ENCODE assay signal across 17 mouse cellular contexts in the genomic region with DNA sequence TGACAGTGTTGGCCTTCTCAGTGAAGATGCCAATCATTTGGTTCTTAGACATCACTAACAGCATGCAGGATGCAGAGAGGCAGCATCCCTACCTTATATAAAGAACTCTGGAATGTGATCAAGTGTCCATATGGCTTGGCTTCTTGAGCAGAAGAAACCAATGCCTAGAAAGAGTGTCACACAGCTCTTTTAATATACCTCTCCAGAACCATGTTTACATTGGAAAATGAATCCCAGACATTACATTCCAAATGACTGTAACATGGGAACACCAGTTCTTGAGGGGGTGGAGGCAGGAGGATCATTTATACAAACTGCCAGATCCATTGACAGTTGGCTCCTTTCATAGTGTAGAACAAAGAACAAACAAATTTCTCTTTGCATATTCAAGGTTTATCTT. TPM values are rescaled to one million over a fixed set of nuclear protein-coding genes. Genes with fewer than 3 reads are reported as not detected.
DNase-seq lines count a peak whose midpoint lies in the region; ATAC-seq and TF ChIP-seq lines count a peak whose summit lies in the region.
"Had no signal": no experiment of that assay in that cellular context is flagged by ENCODE, and none has a peak within 500 bp of the region (broad histone marks: within the 10 kb centered on the region; RNA-seq: fewer than 3 reads in every experiment).

No protein-coding gene starts in this region.

- intact Hi-C loops in left cerebral cortex, postnatal 14 days (cut with DNase I), result no loop called here

- H3K4me3 ChIP-seq in forebrain, embryonic 13.5 days, result no peak overlapping the region
- H3K4me3 ChIP-seq in forebrain, embryonic 11.5 days (ENCODE audit: low read depth, low read length), result no peak overlapping the region
- H3K4me3 ChIP-seq in layer of hippocampus, adult 2 months, result no peak overlapping the region
- H3K4me3 ChIP-seq: embryonic facial prominence, embryonic 13.5 days; hindbrain, embryonic 13.5 days; intestine, embryonic 15.5 days; limb, embryonic 15.5 days had no signal

- H3K27ac ChIP-seq in forebrain, embryonic 13.5 days, result no peak overlapping the region
- no peak overlapping the region for H3K27ac ChIP-seq in forebrain, embryonic 11.5 days (ENCODE audit: low read depth, low read length)
- H3K27ac ChIP-seq in layer of hippocampus, adult 2 months, result no peak overlapping the region
- H3K27ac ChIP-seq: embryonic facial prominence, embryonic 13.5 days; hindbrain, embryonic 13.5 days; intestine, embryonic 15.5 days; limb, embryonic 15.5 days had no signal

- H3K4me1 ChIP-seq in forebrain, embryonic 13.5 days, result no peaks in the 10 kb centered on the region
- H3K4me1 ChIP-seq in forebrain, embryonic 11.5 days (replicated peaks; ENCODE audit: control insufficient read depth, insufficient read depth, low read length), result no peaks in the 10 kb centered on the region
- H3K4me1 ChIP-seq: embryonic facial prominence, embryonic 13.5 days; hindbrain, embryonic 13.5 days; intestine, embryonic 15.5 days; limb, embryonic 15.5 days had no signal

- H3K9ac ChIP-seq in forebrain, embryonic 13.5 days, result no peak overlapping the region
- no peak overlapping the region for H3K9ac ChIP-seq in forebrain, embryonic 11.5 days (ENCODE audit: low read length)
- H3K9ac ChIP-seq: embryonic facial prominence, embryonic 13.5 days; hindbrain, embryonic 13.5 days; intestine, embryonic 15.5 days; limb, embryonic 15.5 days had no signal

- H3K4me2 ChIP-seq in forebrain, embryonic 13.5 days, result no peak overlapping the region
- H3K4me2 ChIP-seq in forebrain, embryonic 11.5 days (ENCODE audit: low read depth, low read length, severe bottlenecking), result no peak overlapping the region
- H3K4me2 ChIP-seq: embryonic facial prominence, embryonic 13.5 days; hindbrain, embryonic 13.5 days; intestine, embryonic 15.5 days; limb, embryonic 15.5 days had no signal

- peak; percentile 38; the same call in 1 of the 2 replicates for ATAC-seq in forebrain, embryonic 13.5 days
- no peak for ATAC-seq in forebrain, embryonic 11.5 days (replicated peaks; ENCODE audit: low FRiP score)
- ATAC-seq in CD4-positive, CD25-positive, alpha-beta regulatory T cell, adult 4 months, result no peak
- ATAC-seq: intestine, embryonic 15.5 days; midbrain, embryonic 16.5 days had no signal

- TF ChIP-seq CTCF in layer of hippocampus, adult 2 months (conservative IDR thresholded peaks at IDR 0.05), result no peak

- H3K36me3 ChIP-seq in forebrain, embryonic 13.5 days (ENCODE audit: poor library complexity, severe bottlenecking), result no peaks in the 10 kb centered on the region
- H3K36me3 ChIP-seq in forebrain, embryonic 11.5 days (ENCODE audit: control insufficient read depth, insufficient read depth, low read length), result no peaks in the 10 kb centered on the region
- H3K36me3 ChIP-seq: embryonic facial prominence, embryonic 13.5 days; intestine, embryonic 15.5 days; limb, embryonic 15.5 days had no signal

- H3K27me3 ChIP-seq in forebrain, embryonic 13.5 days, result no peaks in the 10 kb centered on the region
- H3K27me3 ChIP-seq in forebrain, embryonic 11.5 days (ENCODE audit: control insufficient read depth, insufficient read depth, low read length), result no peaks in the 10 kb centered on the region
- H3K27me3 ChIP-seq: embryonic facial prominence, embryonic 13.5 days; hindbrain, embryonic 13.5 days; intestine, embryonic 15.5 days; limb, embryonic 15.5 days had no signal

- no peak for DNase-seq in forebrain, embryonic 11.5 days (ENCODE audit: low spot score)
- peak; percentile 24 to 49 for DNase-seq in layer of hippocampus, adult 2 months (ENCODE audit: low spot score in 2 of 2)
- no peak for DNase-seq in layer of hippocampus, postnatal 36 days
- peak; percentile 30 to 34 for DNase-seq in cerebellum, postnatal 10 days
- DNase-seq in left cerebral cortex, postnatal 14 days (ENCODE audit: low spot score in 2 of 2), result peak; percentile 8 to 53
- DNase-seq in kidney, postnatal 10 days, result no peak
- DNase-seq: adrenal gland, postnatal 10 days; gastrocnemius, postnatal 25 days; heart, postnatal 10 days; lung, postnatal 14 days had no signal

- no peaks in the 10 kb centered on the region for H3K9me3 ChIP-seq in forebrain, embryonic 13.5 days (replicated peaks)
- H3K9me3 ChIP-seq in forebrain, embryonic 11.5 days (ENCODE audit: control insufficient read depth, low read length), result no peaks in the 10 kb centered on the region
- H3K9me3 ChIP-seq: embryonic facial prominence, embryonic 13.5 days; hindbrain, embryonic 13.5 days; intestine, embryonic 15.5 days; limb, embryonic 15.5 days had no signal

RNA-seq across cellular contexts. Expression of gene Gtf3c3, which starts 29.9 kb away (rescaled TPM):
- 22.7 and 26.5 TPM in 2 replicates for polyA plus RNA-seq in forebrain, embryonic 13.5 days (2015; fragmentation: Nextera tagmentation; extraction: Ambion mirVana)
- 35.9 and 37.5 TPM in 2 replicates for polyA plus RNA-seq in forebrain, embryonic 11.5 days (2014; fragmentation: Nextera tagmentation; extraction: Ambion mirVana)
- 10 to 100 TPM; 31.4 to 34.1 TPM for total RNA-seq in layer of hippocampus, adult 2 months (2021)
- 10 to 100 TPM; 26.3 to 27.9 TPM for total RNA-seq in layer of hippocampus, postnatal 36 days (2021)
- total RNA-seq in left cerebral cortex, postnatal 14 days (2021), result 10 to 100 TPM; 29.4 to 29.5 TPM
- polyA plus RNA-seq in CD4-positive, CD25-positive, alpha-beta regulatory T cell, adult 4 months (2017; shearing (Covaris generic)), result 10 to 100 TPM; 21.5 to 24.9 TPM

Comparison
In these comparisons a context has a peak if more than half of its experiments do, and no peak if none do; other contexts are left out.
1. DNase-seq: peak in layer of hippocampus, adult 2 months (2 of 2), cerebellum, postnatal 10 days (2 of 2) and left cerebral cortex, postnatal 14 days (2 of 2); none in forebrain, embryonic 11.5 days (single experiment), layer of hippocampus, postnatal 36 days (0 of 2) and kidney, postnatal 10 days (single experiment).